Mouse (Mus musculus) MEL (cell line): ENCODE data around the gene Egln3. TPM values are rescaled to one million over a fixed set of nuclear protein-coding genes. Genes with fewer than 3 reads are reported as not detected.

Experiments
- DNase-seq: peaks from one replicate; pipeline ENCODE4 v3.0.0; 2011; ENCODE audit warnings: low read depth, low spot score
- H3K27ac ChIP-seq: 2 replicates; pipeline ENCODE4 v1.5.1; 2012; ENCODE audit warnings: low read depth, mild to moderate bottlenecking, control low read depth, low read length, moderate library complexity; ENCODE audit not compliant: control insufficient read depth
- H3K27me3 ChIP-seq, 2 experiments: fragments of 150-350 bp in 1 of 2; sonication (generic) in 1 of 2; 2 replicates each; pipeline ENCODE4 v1.6.1; 2012; ENCODE audit warnings: low read length in 2 of 2, mild to moderate bottlenecking in 2 of 2, improper control_type of control experiment in 1 of 2, moderate library complexity in 1 of 2; ENCODE audit not compliant: insufficient read depth in 2 of 2, control insufficient read depth in 1 of 2
- H3K36me3 ChIP-seq, 2 experiments: 2 replicates each; pipeline ENCODE4 v1.6.1; 2012 to 2014; ENCODE audit warnings: low read length in 2 of 2, improper control_type of control experiment in 1 of 2, inconsistent platforms in 1 of 2, mild to moderate bottlenecking in 1 of 2; ENCODE audit not compliant: insufficient read depth in 2 of 2, control insufficient read depth in 1 of 2
- H3K4me1 ChIP-seq, 2 experiments: fragments of 150-350 bp in 1 of 2; sonication (generic) in 1 of 2; 2 replicates each; pipeline ENCODE4 v1.6.1; 2012; ENCODE audit warnings: low read length in 2 of 2, improper control_type of control experiment in 1 of 2, mild to moderate bottlenecking in 1 of 2; ENCODE audit not compliant: insufficient read depth in 2 of 2, control insufficient read depth in 1 of 2
- H3K4me3 ChIP-seq, 2 experiments: fragments of 150-350 bp in 1 of 2; sonication (generic) in 1 of 2; 2 replicates each; pipeline ENCODE4 v1.5.1; 2012; ENCODE audit warnings: low read depth in 2 of 2, low read length in 2 of 2, mild to moderate bottlenecking in 2 of 2, moderate library complexity in 2 of 2, control low read depth in 1 of 2, improper control_type of control experiment in 1 of 2; ENCODE audit not compliant: control insufficient read depth in 1 of 2, insufficient read depth in 1 of 2
- H3K79me2 ChIP-seq: 2 replicates; pipeline ENCODE4 v1.6.1; 2012; ENCODE audit warnings: mild to moderate bottlenecking, low read length, moderate library complexity; ENCODE audit not compliant: control insufficient read depth, poor library complexity, insufficient read depth
- H3K9ac ChIP-seq: 2 replicates; pipeline ENCODE4 v1.6.1; 2012; ENCODE audit warnings: low read depth, mild to moderate bottlenecking, control low read depth, low read length, moderate library complexity; ENCODE audit not compliant: control insufficient read depth, poor library complexity, severe bottlenecking
- H3K9me3 ChIP-seq: fragments of 150-350 bp; sonication (generic); replicated peaks from 2 replicates; pipeline ENCODE4 v1.6.1; 2012; ENCODE audit warnings: mild to moderate bottlenecking, low read length, improper control_type of control experiment, moderate library complexity; ENCODE audit not compliant: insufficient read depth
- BHLHE40 ChIP-seq: IDR thresholded peaks from 2 replicates; pipeline ENCODE4 v1.6.1; 2012; ENCODE audit warnings: low read depth, mild to moderate bottlenecking, inconsistent platforms, low read length, improper control_type of control experiment, borderline replicate concordance
- CTCF ChIP-seq, 3 experiments: IDR thresholded peaks in 2 of 3; conservative IDR thresholded peaks in 1 of 3; 2 replicates each; pipeline ENCODE4 v1.5.1; 2011 to 2012; ENCODE audit warnings: low read length in 3 of 3, low read depth in 2 of 3, mild to moderate bottlenecking in 2 of 3, improper control_type of control experiment in 1 of 3, inconsistent platforms in 1 of 3, mixed read lengths in 1 of 3, moderate library complexity in 1 of 3; ENCODE audit not compliant: control insufficient read depth in 1 of 3, insufficient read depth in 1 of 3, poor library complexity in 1 of 3, severe bottlenecking in 1 of 3
- ELF1 ChIP-seq: IDR thresholded peaks from 2 replicates; pipeline ENCODE4 v1.6.1; 2014; ENCODE audit warnings: low read depth, mild to moderate bottlenecking, inconsistent platforms, low read length, improper control_type of control experiment, moderate library complexity
- EP300 ChIP-seq, 2 experiments: IDR thresholded peaks; 2 replicates each; pipeline ENCODE4 v1.6.1; 2011; ENCODE audit warnings: improper control_type of control experiment in 2 of 2, low read length in 2 of 2, low read depth in 1 of 2, mild to moderate bottlenecking in 1 of 2
- ETS1 ChIP-seq: IDR thresholded peaks from 2 replicates; pipeline ENCODE4 v1.6.1; 2012; ENCODE audit warnings: low read depth, mild to moderate bottlenecking, inconsistent platforms, low read length, improper control_type of control experiment, moderate library complexity
- GABPA ChIP-seq: IDR thresholded peaks from 2 replicates; pipeline ENCODE4 v1.6.1; 2012; ENCODE audit warnings: low read depth, mild to moderate bottlenecking, inconsistent platforms, low read length, improper control_type of control experiment, moderate library complexity
- GATA1 ChIP-seq: IDR thresholded peaks from 2 replicates; pipeline ENCODE4 v1.6.1; 2011; ENCODE audit warnings: low read depth, low read length, improper control_type of control experiment
- JUND ChIP-seq: IDR thresholded peaks from 2 replicates; pipeline ENCODE4 v1.6.1; 2011; ENCODE audit warnings: low read depth, mild to moderate bottlenecking, improper control_type of control experiment, low read length
- MAFK ChIP-seq: IDR thresholded peaks from 2 replicates; pipeline ENCODE4 v1.6.1; 2011; ENCODE audit warnings: low read depth, mild to moderate bottlenecking, low read length, improper control_type of control experiment, borderline replicate concordance
- MAX ChIP-seq: IDR thresholded peaks from 2 replicates; pipeline ENCODE4 v1.6.1; 2011; ENCODE audit warnings: low read length, improper control_type of control experiment
- MAZ ChIP-seq: IDR thresholded peaks from 2 replicates; pipeline ENCODE4 v1.6.1; 2012; ENCODE audit warnings: low read depth, mild to moderate bottlenecking, inconsistent platforms, low read length, improper control_type of control experiment
- MEF2A ChIP-seq: IDR thresholded peaks from 2 replicates; pipeline ENCODE4 v1.6.1; 2014; ENCODE audit warnings: low read depth, mild to moderate bottlenecking, inconsistent platforms, low read length, improper control_type of control experiment; ENCODE audit not compliant: poor library complexity, insufficient replicate concordance, severe bottlenecking; ENCODE audit errors: extremely low read depth
- MXI1 ChIP-seq: IDR thresholded peaks from 2 replicates; pipeline ENCODE4 v1.6.1; 2011; ENCODE audit warnings: mild to moderate bottlenecking, low read depth, low read length, improper control_type of control experiment
- NRF1 ChIP-seq: IDR thresholded peaks from 2 replicates; pipeline ENCODE4 v1.6.1; 2014; ENCODE audit warnings: low read depth, mild to moderate bottlenecking, inconsistent platforms, low read length, improper control_type of control experiment, moderate library complexity; ENCODE audit not compliant: poor library complexity, insufficient read depth, severe bottlenecking
- POLR2AphosphoS2 ChIP-seq: IDR thresholded peaks from 2 replicates; pipeline ENCODE4 v1.6.1; 2011; ENCODE audit warnings: low read length, improper control_type of control experiment
- RCOR1 ChIP-seq: IDR thresholded peaks from 2 replicates; pipeline ENCODE4 v1.6.1; 2012; ENCODE audit warnings: low read depth, mild to moderate bottlenecking, inconsistent platforms, low read length, improper control_type of control experiment
- SIN3A ChIP-seq: IDR thresholded peaks from 2 replicates; pipeline ENCODE4 v1.6.1; 2012; ENCODE audit warnings: low read length, improper control_type of control experiment, inconsistent platforms
- SMC3 ChIP-seq: IDR thresholded peaks from 2 replicates; pipeline ENCODE4 v1.6.1; 2011; ENCODE audit warnings: low read depth, low read length, improper control_type of control experiment
- TAL1 ChIP-seq: IDR thresholded peaks from 2 replicates; pipeline ENCODE4 v1.6.1; 2012; ENCODE audit warnings: mild to moderate bottlenecking, inconsistent platforms, low read length, moderate library complexity, mixed read lengths
- TBP ChIP-seq: IDR thresholded peaks from 2 replicates; pipeline ENCODE4 v1.8.0; 2011; ENCODE audit warnings: low read depth, low read length, improper control_type of control experiment
- TCF12 ChIP-seq: IDR thresholded peaks from 2 replicates; pipeline ENCODE4 v1.6.1; 2014; ENCODE audit warnings: low read depth, mild to moderate bottlenecking, inconsistent platforms, low read length, improper control_type of control experiment, moderate library complexity
- UBTF ChIP-seq: IDR thresholded peaks from 2 replicates; pipeline ENCODE4 v1.6.1; 2012; ENCODE audit warnings: low read depth, mild to moderate bottlenecking, inconsistent platforms, low read length, improper control_type of control experiment, moderate library complexity, borderline replicate concordance; ENCODE audit not compliant: insufficient read depth
- USF1 ChIP-seq: IDR thresholded peaks from 2 replicates; pipeline ENCODE4 v1.6.1; 2014; ENCODE audit warnings: low read depth, mild to moderate bottlenecking, inconsistent platforms, low read length, improper control_type of control experiment, moderate library complexity
- USF2 ChIP-seq, 2 experiments: IDR thresholded peaks; 2 replicates each; pipeline ENCODE4 v1.6.1; 2011 to 2012; ENCODE audit warnings: improper control_type of control experiment in 2 of 2, low read length in 2 of 2, borderline replicate concordance in 1 of 2, inconsistent platforms in 1 of 2, low read depth in 1 of 2, mild to moderate bottlenecking in 1 of 2; ENCODE audit not compliant: insufficient read depth in 1 of 2
- ZNF384 ChIP-seq: IDR thresholded peaks from 2 replicates; pipeline ENCODE4 v1.6.1; 2012; ENCODE audit warnings: low read depth, mild to moderate bottlenecking, inconsistent platforms, low read length, improper control_type of control experiment
- polyA plus RNA-seq, 2 experiments: library from polyadenylated mRNA; stranded (reverse) in 1 of 2; unstranded in 1 of 2; fragments of >175 nt in 1 of 2; fragments of >200 nt in 1 of 2; gene quantifications; 2 replicates each; pipeline versions ENCODE4 v1.2.1 to v1.2.4; 2012; ENCODE audit warnings: low replicate concordance in 2 of 2, low read depth in 1 of 2; ENCODE audit not compliant: insufficient read length in 2 of 2, insufficient read depth in 1 of 2, missing spikeins in 1 of 2
- total RNA-seq: library from RNA; depleted of rRNA; stranded (reverse); fragments of 300-350 nt; gene quantifications from 2 replicates; pipeline ENCODE4 v1.2.3, GENCODE M21; 2012

Gene Egln3
- total and polyA plus RNA-seq, 3 experiments = 3.2 to 30.1 TPM; not detected in 1

GRCm38 (mm10) chr12:54216673-54217072 is 13.0 kb upstream of the Egln3 start:
- Histone ChIP-seq H3K9me3 (no peaks in the 10 kb centered on the region), H3K9ac (no peak overlapping the region), H3K79me2 (no peaks in the 10 kb centered on the region), H3K27me3 (no peaks in the 10 kb centered on the region), H3K36me3 (no peaks in the 10 kb centered on the region), H3K4me1 (peaks cover 6 to 8% of the 10 kb centered on the region in 2 experiments; a peak in 3 of 4 replicates), H3K27ac (no peak overlapping the region), H3K4me3 (peak overlapping the region in 1 of 2 experiments; percentile 11; a peak in 1 of 4 replicates)
- TF ChIP-seq ETS1 = peak; percentile 41; the same call in 1 of the 2 replicates
- TF ChIP-seq BHLHE40 = peak; percentile 30; the same call in 1 of the 2 replicates
- no peak for TF ChIP-seq MAZ
- no peak for TF ChIP-seq ZNF384
- TF ChIP-seq POLR2AphosphoS2 = no peak
- no peak for TF ChIP-seq NRF1
- no peak for TF ChIP-seq MAFK
- TF ChIP-seq EP300 (IDR thresholded peaks at IDR 0.05; ENCODE audit: low read depth in 1 of 2, low read length in 2 of 2) = peak; percentile 55 to 58; a peak in 2 of 4 replicates
- no peak for TF ChIP-seq MEF2A
- no peak for TF ChIP-seq SIN3A
- TF ChIP-seq USF1 = peak; percentile 68
- TF ChIP-seq GABPA = no peak
- no peak; the same call in 1 of the 2 replicates for TF ChIP-seq JUND
- peak; percentile 31; the same call in 1 of the 2 replicates for TF ChIP-seq MXI1
- TF ChIP-seq GATA1 = peak; percentile 56
- 0 out of 4 replicates have a peak, but pooled peaks of 1 of the 2 experiments have one; percentile 9 for TF ChIP-seq USF2 (IDR thresholded peaks at IDR 0.05; ENCODE audit: borderline replicate concordance in 1 of 2, insufficient read depth in 1 of 2, low read depth in 1 of 2, low read length in 2 of 2)
- peak; percentile 34; the same call in 1 of the 2 replicates for TF ChIP-seq TCF12
- no peak for TF ChIP-seq TBP
- TF ChIP-seq ELF1 = no peak; the same call in 1 of the 2 replicates
- TF ChIP-seq RCOR1 = peak; percentile 65
- peak; percentile 39 for DNase-seq

DNA sequence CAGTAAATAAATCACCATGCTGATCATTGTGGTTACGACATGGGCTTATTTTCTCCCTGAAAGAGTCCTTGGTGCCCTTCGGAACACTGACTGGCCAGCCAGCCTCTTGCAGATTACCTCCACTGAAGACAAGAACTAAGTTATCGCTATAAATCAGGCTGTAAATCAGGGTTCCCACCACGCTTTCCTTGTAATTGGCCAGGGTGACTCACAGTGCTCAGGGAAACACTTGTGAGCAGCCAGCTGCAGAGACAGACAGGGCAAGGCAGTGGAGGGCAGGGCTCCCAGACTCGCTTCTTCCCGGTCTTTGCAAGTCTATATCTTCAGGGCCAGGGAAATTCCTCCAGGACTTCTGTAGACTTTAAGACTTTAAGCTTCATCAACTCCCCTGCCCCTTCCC is 10.8 kb upstream of the Egln3 start:
- Histone ChIP-seq H3K27ac (no peak overlapping the region), H3K36me3 (no peaks in the 10 kb centered on the region), H3K4me3 (no peak overlapping the region), H3K9me3 (no peaks in the 10 kb centered on the region), H3K9ac (no peak overlapping the region), H3K4me1 (peaks cover 6 to 8% of the 10 kb centered on the region in 2 experiments; a peak in 2 of 4 replicates), H3K27me3 (no peaks in the 10 kb centered on the region), H3K79me2 (no peaks in the 10 kb centered on the region)
- DNase-seq = no peak
- TF ChIP-seq GABPA (no peak), USF1 (no peak), CTCF (IDR thresholded peaks at IDR 0.05 in 2 of 3, conservative IDR thresholded peaks at IDR 0.05 in 1 of 3; ENCODE audit: control insufficient read depth in 1 of 3, insufficient read depth in 1 of 3, low read depth in 2 of 3, low read length in 3 of 3, poor library complexity in 1 of 3, severe bottlenecking in 1 of 3) (no peak), UBTF (no peak), SMC3 (no peak), TAL1 (no peak), TBP (no peak), EP300 (IDR thresholded peaks at IDR 0.05; ENCODE audit: low read depth in 1 of 2, low read length in 2 of 2) (no peak), MAX (no peak)
